Mouse (Mus musculus) retina, postnatal 1 day (tissue): Measurements from ENCODE around the gene Apon.
"Not testable (repeated sequence)": the region's sequence is repeated elsewhere in the genome, so short reads cannot be mapped to it uniquely, and the experiment has no call there.

Experiments
- DNase-seq: peaks from one replicate; pipeline ENCODE4 v3.0.0-alpha.2; 2012

Gene Apon

DNA sequence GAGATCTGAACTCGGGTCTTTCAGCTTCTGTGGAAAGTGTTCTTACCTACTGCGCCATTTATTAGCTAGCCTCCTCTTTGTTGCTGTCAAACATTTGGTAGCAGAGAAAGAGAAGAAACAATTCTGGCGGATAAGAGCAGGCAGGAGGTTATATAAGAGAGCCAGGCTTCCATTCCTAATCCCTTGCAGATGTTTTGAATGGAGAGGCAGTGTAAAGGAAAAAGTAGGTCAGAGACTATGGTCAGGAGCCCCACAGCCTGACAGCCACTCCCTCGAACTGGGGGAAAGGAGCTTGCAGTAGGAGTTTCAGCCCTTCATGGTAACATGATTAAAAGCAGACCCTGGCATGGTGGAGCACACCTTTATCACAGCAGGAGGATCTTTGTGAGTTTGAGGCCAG lies 17.6 kb upstream of the Apon start:
- peak; percentile 32 for DNase-seq

DNA sequence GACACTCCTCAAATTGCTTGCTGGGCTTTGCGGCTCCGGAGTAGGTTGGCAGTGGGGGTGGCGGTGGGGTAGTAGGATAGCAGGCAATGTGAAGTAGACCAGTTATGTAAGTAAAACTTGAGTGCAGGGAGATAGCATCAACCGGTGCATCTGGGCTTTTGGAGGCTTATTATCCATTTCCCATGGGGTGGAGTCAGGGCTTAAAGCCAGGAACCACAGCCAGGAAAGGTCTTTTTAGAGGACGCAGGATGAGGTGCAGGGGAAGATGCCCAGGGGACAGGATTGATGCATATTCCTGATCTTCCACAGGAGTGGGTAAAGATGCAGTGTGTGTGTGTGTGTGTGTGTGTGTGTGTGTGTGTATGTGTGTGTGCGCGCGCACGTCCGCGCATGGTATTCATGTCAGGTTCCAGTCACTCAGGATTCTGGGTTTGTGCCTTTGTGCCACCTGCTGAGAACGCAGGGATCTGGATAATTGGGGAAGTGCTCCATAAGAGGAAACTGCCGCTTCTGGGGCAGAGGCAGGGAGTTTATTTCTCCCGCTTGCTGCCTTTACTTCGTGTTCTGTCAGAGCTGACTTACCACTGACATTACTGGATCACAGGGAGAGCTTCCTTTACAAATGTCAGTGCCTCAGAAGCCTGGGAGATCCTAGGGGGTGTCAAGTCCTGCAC lies 16.0 kb upstream of the Apon start:
- peak; percentile 12 for DNase-seq

DNA sequence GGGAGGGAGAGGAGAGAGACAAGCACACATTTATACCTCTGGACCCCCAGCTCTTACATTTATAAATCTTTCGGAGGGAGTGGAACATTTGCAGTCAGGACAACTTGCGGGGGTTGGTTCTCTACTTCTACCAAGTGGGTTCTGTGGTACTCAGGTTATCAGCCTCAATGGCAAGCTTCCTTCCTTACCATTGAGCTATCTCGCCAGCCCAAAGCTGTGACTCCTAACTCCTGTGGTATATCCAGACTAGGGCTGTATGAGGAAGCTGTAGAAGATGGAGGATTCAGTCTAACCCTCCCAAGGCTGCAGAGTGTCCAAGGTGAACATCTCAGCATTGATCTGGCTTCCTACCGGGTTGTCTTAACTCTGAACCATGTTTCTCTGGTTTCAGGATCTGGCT lies 14.8 kb upstream of the Apon start:
- DNase-seq: no peak

DNA sequence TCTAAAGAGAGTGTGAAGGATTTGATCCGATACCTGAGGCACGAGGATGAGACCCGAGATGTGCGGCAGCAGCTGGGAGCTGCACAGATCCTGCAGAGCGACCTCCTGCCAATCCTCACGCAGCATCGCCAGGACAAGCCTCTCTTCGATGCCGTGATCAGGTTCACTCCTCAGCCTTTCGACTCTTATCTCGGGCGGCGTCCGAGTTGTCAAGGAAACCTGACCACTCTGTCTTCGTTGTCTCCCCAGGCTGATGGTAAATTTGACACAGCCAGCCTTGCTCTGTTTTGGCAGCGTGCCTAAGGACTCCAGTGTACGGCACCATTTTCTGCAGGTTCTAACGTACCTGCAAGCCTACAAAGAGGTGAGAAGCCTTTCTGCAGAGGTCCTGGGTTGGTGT lies 13.8 kb upstream of the Apon start:
- no peak for DNase-seq

DNA sequence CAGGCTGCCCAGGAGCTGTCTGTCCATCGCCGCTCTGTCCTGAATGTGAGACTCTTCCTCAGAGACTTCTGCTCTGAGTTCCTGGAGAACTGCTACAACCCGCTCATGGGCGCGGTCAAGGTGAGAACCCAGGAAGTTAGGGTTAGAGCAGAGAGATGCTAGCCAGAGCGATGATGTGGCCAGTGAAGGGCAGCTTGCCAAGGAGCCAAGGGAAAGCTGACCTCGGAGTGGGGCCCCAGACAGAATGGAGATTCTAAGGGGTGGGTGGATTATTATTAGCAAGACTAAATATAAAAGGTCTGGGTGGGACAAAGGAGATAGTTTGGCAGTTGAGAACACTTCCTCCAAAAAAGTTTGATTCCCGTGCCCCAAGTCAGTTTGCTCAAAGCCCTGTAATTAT lies 10.6 kb upstream of the Apon start:
- DNase-seq: no peak

DNA sequence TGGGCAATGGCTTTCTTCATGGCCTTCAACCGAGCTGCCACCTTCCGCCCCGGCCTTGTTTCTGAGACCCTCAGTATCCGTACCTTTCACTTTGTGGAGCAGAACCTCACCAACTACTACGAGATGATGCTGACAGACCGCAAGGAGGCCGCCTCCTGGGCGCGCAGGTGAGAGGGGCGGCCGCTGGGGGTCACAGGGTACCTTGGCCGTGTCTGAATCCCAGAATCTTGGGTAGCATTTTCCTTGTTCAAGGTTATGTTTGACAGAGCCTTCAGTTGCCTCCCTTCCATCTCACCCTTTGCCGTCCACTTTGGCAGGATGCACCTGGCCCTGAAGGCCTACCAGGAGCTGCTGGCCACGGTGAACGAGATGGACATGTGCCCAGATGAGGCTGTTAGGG lies 9.8 kb upstream of the Apon start:
- no peak for DNase-seq

DNA sequence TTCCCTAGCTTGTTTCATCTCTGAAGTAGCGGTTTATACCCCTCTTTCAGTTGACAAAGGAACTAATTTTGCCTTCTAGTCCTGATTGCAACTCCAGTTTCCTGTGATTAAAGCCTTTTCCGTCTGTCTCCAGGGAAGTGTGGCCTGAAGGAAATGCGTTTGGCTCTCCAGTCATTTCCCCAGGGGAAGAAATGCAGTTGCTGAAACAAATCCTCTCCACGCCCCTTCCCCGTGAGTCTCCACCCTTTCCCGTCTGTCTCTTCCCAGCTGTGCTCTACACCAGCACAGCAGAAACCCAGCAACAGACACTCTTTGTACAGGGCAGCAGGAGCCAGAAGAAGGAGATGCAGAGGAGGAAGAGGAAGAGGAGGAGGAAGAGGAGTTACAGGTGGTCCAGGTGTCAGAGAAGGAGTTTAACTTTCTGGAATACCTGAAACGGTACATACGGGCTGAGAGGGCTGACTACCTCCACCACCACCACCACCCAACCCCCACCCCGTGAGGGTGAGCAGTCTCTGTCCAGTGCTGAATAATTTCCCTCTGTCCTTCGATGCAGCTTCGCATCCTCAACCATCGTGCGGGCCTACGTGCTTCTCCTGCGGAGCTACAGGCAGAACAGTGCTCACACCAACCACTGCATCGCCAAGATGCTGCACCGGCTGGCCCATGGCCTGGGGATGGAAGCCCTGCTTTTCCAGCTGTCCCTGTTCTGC lies 6.7 kb upstream of the Apon start:
- DNase-seq: no peak

DNA sequence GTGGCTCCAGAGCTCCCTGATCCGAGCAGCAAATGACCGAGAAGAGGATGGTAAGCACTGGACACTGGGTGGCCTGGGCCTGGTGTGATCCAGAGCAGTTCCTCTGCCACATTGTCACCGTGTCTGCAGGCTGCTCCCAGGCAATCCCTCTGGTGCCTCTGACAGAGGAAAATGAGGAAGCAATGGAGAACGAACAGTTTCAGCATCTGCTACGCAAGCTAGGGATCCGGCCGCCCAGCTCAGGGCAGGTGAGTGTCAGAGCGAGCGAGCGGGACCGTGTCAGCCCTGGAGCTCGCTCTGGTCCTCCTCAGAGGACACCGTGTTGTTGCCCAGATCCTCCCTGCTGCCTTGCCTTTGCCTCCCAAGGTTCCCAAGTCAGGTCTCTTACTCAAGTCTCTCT lies 3.3 kb upstream of the Apon start:
- DNase-seq: no peak

DNA sequence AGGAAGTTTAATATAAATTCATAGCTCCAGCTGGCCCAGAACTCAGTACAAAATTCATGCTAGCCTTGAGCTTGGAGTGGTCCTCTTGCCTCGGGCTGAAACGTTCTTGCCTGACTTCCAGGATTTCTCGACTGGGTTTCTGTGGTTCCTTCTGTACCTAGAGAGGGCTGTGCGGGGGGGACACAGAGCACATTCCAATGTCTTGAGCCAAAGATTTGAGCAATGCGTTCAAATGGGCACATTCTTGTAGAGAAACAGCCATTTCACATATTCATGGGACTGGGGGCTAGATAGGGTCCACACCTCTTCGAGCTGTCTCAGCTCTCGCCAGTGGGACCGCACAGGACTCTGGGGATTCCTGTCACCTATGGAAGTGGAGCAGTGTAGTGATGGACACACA lies 2.0 kb downstream of the Apon start:
- no peak for DNase-seq

DNA sequence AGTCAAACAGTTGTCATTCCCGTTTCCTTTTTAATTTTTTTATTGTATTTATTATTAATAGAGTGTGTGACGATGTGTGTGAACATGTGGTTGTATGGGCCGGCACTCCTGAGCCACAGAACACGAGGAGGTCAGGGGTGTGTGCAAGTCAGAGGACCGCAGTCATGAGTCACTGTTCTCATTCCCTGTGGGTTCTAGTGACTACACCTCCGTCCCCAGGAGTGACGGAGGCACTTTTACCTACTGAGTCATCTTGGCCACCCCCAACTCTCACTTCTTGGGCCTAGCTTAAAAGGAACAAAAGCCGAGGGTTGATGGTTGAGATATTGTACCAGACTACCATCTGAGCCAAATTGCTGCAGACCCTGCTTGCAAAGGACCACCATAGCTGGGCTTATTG lies 2.4 kb downstream of the Apon start:
- no peak for DNase-seq

DNA sequence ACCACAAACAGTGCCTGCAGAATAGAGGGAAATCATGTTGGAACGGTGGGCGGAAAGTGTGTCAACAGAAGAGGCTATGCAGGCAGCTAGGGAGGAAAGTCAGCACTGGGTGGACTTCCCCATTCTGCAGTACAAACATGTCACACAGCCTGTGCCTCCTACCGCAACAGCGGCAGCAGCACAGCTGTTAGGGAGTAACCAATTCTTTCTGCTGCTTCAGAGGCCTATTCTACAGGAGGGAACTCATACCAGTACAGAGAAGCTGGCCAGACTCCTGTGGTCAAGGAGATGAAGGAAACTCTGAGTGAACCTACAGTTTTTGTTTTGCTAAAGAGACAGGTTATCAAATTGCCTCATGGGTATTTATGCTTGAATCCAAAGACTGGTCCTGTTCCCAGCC lies 5.1 kb downstream of the Apon start:
- no peak for DNase-seq

DNA sequence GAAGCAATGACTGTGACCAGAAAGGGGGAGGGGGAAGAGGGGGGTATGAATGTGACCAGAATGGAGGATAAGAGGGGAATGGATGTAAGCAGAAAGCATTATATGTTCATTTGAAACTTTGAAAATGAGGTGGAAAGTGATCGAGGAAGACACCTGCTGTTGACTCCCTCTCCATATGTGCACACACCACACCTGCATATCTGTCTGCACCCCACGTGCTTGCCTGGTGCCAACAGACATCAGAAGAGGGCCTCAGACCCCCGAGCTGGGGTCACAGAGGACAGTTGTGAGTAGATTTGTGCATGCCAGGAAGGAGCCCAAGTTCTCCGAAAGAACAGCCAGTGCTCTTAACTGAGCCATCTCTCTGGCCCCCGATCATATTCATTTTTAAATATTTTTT lies 6.0 kb downstream of the Apon start:
- DNase-seq: no peak

DNA sequence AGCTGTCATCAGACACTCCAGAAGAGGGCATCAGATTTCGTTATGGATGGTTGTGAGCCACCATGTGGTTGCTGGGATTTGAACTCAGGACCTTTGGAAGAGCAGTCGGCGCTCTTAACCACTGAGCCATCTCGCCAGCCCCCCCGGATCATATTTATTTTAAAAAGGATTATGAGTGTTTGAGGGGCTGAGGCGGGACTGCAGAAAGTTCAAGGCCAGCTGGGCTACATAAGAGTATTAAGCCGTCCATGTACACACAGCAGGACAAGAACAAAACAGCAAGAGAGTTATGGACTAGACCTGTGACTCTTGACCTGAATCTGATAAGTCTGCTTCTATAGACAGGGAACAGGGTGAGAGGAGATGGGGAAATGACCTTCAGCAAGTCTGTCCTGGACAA lies 6.5 kb downstream of the Apon start:
- DNase-seq: not testable (repeated sequence)

DNA sequence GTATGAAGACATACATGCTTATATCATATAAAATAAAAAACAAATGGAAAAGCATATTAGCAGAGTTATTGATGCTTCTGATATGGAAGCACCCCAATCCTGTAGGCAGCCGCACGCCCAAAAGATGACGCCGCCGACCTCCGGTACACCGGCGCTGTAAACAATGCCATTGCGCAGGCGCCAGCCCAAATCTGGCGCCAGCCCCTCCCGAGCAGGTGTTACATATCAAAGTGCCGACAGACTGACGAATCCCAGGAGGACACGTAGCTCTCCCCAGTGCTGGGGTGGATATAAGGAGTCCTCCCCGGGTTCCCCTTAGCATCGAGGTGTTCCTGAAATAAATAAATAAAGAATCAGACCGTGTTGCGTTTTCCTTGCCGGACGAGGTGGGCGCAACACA lies 8.4 kb downstream of the Apon start:
- no peak for DNase-seq

DNA sequence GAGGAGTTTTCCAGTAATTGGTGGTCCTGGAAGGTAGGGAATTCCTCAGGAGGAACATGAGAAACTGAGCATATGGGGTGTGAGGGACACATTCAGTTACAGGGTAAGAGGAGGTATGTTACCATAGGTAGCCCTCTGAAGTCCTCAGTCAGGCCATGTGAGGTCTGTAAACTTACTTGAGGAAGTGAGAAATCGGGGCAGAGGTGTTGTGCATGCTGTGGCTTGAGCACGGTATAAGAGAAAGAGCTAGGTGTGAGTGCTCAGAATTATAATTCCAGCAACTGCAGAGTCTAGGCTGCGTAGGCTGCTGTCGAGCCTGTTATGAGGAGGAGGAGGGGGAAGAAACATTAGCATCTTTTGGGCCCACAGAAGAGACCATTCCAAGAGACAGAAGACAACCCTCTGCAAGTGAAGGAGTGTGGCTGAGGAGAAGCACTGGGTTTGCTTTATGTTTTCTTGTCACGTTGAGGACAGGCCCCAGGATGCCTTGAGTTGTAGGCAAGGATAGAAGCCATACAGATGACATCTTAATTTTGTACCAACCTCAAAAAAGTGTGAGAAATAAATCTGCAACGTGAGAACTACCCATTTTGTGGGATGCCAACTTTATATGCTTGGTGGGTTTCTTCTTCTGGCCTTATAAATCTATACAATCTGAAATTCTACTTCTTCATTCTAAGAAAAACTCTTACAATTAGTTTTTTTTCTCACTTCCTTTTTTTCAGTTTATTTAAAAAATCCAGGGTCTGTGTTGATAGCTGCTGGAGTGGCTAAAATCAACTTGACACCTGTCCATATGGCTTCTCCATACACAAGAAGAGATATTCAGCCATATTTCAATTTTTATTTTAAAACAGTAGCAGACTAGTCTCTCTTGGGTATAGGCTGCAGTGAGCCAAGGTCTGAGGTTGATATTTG lies 9.8 kb downstream of the Apon start:
- DNase-seq: no peak

DNA sequence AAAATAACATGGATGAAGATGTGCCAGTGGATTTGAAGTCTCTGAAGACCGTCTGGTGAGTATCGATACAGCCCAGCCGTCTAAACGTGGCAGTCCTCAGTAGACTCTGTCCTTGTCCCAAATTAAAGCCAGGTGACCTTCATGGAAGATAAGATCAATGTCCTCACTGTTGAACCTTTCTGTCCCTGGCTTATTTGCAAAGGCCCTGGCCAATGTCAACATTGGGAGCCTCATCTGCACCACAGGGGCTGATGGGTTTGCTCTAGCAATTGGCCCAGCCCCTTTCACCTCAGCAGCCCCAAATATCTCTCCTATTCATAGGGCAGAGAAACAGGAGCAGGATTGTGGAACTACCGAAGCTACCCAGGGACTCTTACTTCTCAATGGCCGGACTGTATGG lies 14.5 kb downstream of the Apon start, which contains the start of gene Apof:
TSS of gene Apof (plus strand) at position 301 of the 400 bp plus-strand sequence.
- DNase-seq: no peak

DNA sequence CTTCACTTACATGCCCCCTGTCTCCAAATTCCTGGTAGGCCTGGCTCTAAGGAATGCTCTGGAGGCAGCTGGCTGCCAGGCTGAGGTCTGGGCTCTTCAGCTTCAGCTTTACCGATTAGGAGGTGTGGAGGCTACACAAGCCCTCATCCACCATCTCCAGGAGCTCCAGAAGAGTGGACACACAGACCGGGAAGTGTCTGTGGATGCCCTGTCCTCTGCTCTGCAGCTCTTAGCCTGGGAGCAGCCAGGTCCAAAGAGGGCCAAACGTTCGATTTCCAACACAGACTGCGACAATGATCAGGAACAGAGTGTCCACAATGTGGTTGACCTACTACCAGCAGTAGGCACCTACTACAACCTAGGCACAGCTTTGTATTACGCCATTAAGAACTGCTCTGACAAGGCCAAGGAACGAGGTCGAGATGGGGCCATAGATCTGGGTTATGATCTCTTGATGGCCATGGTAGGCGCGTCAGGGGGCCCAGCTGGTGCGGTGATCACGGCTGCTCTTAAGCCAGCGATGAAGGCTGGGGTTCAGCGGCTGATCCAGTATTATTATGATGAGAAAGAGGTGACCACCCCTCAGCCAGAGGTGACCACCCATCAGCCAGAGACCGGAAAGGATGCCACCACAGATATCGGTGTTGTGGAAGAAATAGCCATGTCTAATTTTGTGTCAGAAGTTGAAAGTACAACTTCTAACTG lies 15.5 kb downstream of the Apon start:
- DNase-seq: no peak

DNA sequence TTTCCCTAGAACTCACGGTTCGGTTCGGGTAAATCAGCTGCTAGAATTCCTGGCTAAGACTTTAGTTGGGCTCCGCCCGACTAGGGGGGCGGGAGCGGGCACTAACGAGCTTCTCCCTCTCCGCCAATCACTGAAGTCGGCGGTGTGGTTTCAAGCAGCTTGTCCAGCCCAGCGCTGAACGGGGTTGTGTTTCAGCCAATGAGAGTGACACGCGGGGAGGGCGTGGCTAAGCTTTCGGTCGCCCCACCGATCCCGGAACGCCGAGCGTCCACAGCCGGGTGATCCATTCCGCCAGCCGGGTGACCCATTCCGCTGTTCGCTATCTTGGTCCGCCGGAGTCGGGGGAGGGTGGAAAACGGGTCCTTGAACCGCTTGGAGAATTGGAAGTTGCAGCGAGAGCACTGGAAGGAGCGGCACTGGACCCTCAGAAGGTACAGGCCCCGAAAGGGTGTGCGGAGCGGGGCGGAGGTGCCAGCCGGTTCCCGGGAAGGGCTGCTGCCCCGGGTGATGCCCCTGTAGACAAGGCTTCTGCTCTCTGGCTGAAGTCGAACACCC lies 16.5 kb downstream of the Apon start, which contains the start of gene Stat2:
TSS of gene Stat2 (plus strand) at position 273 of the 555 bp plus-strand sequence.
- DNase-seq: peak; percentile 98

DNA sequence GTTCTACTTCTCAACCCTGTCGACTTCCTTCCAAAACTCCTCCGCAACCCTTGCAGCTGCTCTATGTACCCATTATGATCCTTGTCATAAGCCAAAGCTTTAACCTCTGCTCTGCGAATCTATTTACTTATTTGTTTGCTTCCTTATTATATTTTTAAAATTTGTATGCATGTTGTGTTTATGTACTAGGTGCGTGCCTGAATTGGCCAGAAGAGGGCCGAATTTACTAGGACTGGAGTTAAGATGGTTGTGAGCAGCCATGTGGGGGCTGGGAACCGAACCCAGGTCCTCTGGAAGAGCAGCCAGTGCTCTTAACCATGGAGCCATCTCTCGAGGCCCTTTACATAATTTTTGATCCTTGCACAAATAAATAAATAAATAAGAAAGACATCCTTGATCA lies 17.0 kb downstream of the Apon start:
- DNase-seq: no peak

DNA sequence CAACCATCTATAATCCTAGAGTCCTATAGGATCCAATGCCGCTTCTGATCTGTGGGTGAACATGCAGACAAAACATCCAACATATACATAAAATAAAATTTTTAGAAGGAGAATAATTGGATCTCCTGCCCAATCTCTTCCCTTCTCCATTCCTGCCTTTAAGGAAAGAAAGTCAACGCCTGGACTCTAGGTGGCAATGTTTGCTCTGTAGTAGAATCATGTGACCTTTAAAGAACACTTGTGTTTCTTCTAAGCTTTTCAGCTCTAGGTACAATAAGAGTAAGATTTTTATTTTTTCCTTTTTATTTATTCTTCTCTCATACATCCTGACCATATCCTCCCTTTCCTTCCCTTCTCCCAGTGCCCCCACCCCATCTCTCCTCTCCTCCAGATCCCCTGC lies 18.0 kb downstream of the Apon start:
- DNase-seq: no peak

DNA sequence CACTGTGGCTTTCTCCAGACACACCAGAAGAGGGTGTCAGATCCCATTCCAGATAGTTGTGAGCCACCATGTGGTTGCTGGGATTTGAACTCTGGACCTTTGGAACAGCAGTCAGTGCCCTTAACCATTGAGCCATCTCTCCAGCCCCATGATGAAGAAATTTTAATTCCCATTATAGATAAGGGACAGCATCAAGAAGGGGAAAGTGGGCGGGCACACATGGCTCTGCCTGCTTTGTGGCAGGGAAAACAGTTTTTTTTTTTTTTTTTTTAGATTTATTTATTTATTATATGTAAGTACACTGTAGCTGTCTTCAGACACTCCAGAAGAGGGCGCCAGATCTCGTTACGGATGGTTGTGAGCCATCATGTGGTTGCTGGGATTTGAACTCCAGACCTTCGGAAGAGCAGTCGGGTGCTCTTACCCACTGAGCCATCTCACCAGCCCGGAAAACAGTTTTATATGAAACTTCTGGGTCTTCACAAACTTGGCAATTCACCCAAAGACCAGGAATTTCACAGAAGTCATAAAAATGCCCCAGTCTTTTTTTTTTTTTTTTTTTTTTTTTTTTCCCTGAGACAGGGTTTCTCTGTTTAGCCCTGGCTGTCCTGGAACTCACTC lies 19.0 kb downstream of the Apon start:
- DNase-seq: not testable (repeated sequence)

DNA sequence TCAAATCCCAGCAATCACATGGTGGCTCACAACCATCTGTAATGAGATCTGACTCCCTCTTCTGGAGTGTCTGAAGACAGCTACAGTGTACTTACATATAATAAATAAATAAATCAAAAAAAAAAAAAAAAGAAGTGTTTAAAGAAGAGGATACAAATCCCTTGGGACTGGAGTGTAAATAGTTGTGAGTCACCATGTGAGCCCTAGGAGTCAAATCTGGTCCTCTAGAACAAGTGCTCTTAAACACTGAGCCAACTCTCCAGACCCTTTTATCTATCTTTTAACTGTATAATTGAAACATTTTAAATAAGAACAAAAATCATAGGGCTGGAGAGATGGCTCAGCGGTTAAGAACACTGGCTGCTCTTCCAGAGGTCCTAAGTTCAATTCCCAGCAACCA lies 21.5 kb downstream of the Apon start:
- DNase-seq: not testable (repeated sequence)
